In genomic region chr16:55971735-55972615, GRCm38 (mm10) we compare ENCODE assay signal across 19 mouse cellular contexts. TPM values are rescaled to one million over a fixed set of nuclear protein-coding genes. Genes with fewer than 3 reads are reported as not detected.
A peak's percentile ranks its signal among the peaks of the same experiment; 100 is the strongest.
DNase-seq lines count a peak whose midpoint lies in the region; ATAC-seq and TF ChIP-seq lines count a peak whose summit lies in the region.
"Had no signal": no experiment of that assay in that cellular context is flagged by ENCODE, and none has a peak within 500 bp of the region (broad histone marks: within the 10 kb centered on the region; RNA-seq: fewer than 3 reads in every experiment).

No protein-coding gene starts in this region.

- no peak overlapping the region for H3K9ac ChIP-seq in lung, embryonic 14.5 days
- H3K9ac ChIP-seq in ES-Bruce4 (ENCODE audit: low read depth, poor library complexity, severe bottlenecking), result peak overlapping the region; percentile 37; the same call in 1 of the 2 replicates
- H3K9ac ChIP-seq in embryonic facial prominence, embryonic 15.5 days, result no peak overlapping the region
- no peak overlapping the region for H3K9ac ChIP-seq in stomach, embryonic 15.5 days
- H3K9ac ChIP-seq: hindbrain, embryonic 14.5 days; limb, embryonic 13.5 days; neural tube, embryonic 12.5 days had no signal

- intact Hi-C loops in gastrocnemius, postnatal 36 days (cut with DNase I), result loop anchor here (5.0 kb wide), 1 partner anchor 55 kb away; the partner anchor contains the start of gene Pcnp

- TF ChIP-seq CTCF in lung, embryonic 14.5 days (IDR thresholded peaks at IDR 0.05; ENCODE audit: low read depth), result no peak
- TF ChIP-seq CTCF in ES-Bruce4 (IDR thresholded peaks at IDR 0.05; ENCODE audit: low read depth, low read length), result no peak

- H3K36me3 ChIP-seq in lung, embryonic 14.5 days (ENCODE audit: insufficient read depth), result peaks cover 49% of the 10 kb centered on the region
- peaks cover 54% of the 10 kb centered on the region for H3K36me3 ChIP-seq in ES-Bruce4 (ENCODE audit: control insufficient read depth, insufficient read depth, low read length, poor library complexity, severe bottlenecking)
- peaks cover 37% of the 10 kb centered on the region for H3K36me3 ChIP-seq in embryonic facial prominence, embryonic 15.5 days
- peaks cover 22% of the 10 kb centered on the region for H3K36me3 ChIP-seq in stomach, embryonic 15.5 days

- no peak for ATAC-seq in lung, embryonic 14.5 days (ENCODE audit: insufficient read depth)
- no peak for ATAC-seq in embryonic facial prominence, embryonic 15.5 days (ENCODE audit: insufficient number of reproducible peaks, low FRiP score, low TSS enrichment, low read depth)
- no peak for ATAC-seq in stomach, embryonic 15.5 days (ENCODE audit: insufficient read depth, low FRiP score, low read depth)

- DNase-seq in lung, embryonic 14.5 days, result peak; percentile 35
- DNase-seq in lung, postnatal 14 days, result no peak
- no peak for DNase-seq in thymus, adult 18-20 months
- DNase-seq in gastrocnemius, postnatal 36 days, result no peak
- DNase-seq: cerebellum, adult 9-10 months; embryo, embryonic 11 days; heart, postnatal 10 days; kidney, adult 18-20 months; lung, postnatal 36 days; spleen, adult 18-20 months; thymus, adult 2 months had no signal

- no peak overlapping the region for H3K27ac ChIP-seq in lung, embryonic 14.5 days (ENCODE audit: low read depth)
- peak overlapping the region; percentile 84 for H3K27ac ChIP-seq in ES-Bruce4 (ENCODE audit: insufficient read depth, low read length)
- peak overlapping the region; percentile 95; the same call in 1 of the 2 replicates for H3K27ac ChIP-seq in embryonic facial prominence, embryonic 15.5 days (replicated peaks)
- no peak overlapping the region for H3K27ac ChIP-seq in stomach, embryonic 15.5 days
- H3K27ac ChIP-seq: neural tube, embryonic 12.5 days had no signal

- H3K4me2 ChIP-seq in lung, embryonic 14.5 days, result peak overlapping the region; percentile 83
- no peak overlapping the region for H3K4me2 ChIP-seq in embryonic facial prominence, embryonic 15.5 days (replicated peaks)
- H3K4me2 ChIP-seq in stomach, embryonic 15.5 days, result peak overlapping the region; percentile 59; the same call in 1 of the 2 replicates

- no peaks in the 10 kb centered on the region for H3K9me3 ChIP-seq in lung, embryonic 14.5 days (ENCODE audit: low read depth, low read length)
- no peaks in the 10 kb centered on the region for H3K9me3 ChIP-seq in ES-Bruce4 (replicated peaks; ENCODE audit: control insufficient read depth, insufficient read depth, low read length, poor library complexity, severe bottlenecking)
- no peaks in the 10 kb centered on the region for H3K9me3 ChIP-seq in embryonic facial prominence, embryonic 15.5 days (replicated peaks)
- no peaks in the 10 kb centered on the region for H3K9me3 ChIP-seq in stomach, embryonic 15.5 days
- H3K9me3 ChIP-seq: G1E; limb, embryonic 13.5 days; midbrain, embryonic 12.5 days; neural tube, embryonic 12.5 days had no signal

- H3K27me3 ChIP-seq in lung, embryonic 14.5 days (ENCODE audit: insufficient read depth, low read length), result no peaks in the 10 kb centered on the region
- no peaks in the 10 kb centered on the region for H3K27me3 ChIP-seq in ES-Bruce4 (ENCODE audit: control insufficient read depth, insufficient read depth, low read length, poor library complexity, severe bottlenecking)
- no peaks in the 10 kb centered on the region for H3K27me3 ChIP-seq in embryonic facial prominence, embryonic 15.5 days
- no peaks in the 10 kb centered on the region for H3K27me3 ChIP-seq in stomach, embryonic 15.5 days (replicated peaks)
- H3K27me3 ChIP-seq: limb, embryonic 13.5 days; midbrain, embryonic 12.5 days; neural tube, embryonic 12.5 days had no signal

- TF ChIP-seq POLR2A in ES-Bruce4 (IDR thresholded peaks at IDR 0.05; ENCODE audit: insufficient read depth, low read length), result no peak

- H3K4me3 ChIP-seq in lung, embryonic 14.5 days (ENCODE audit: low read depth, low read length), result no peak overlapping the region
- no peak overlapping the region for H3K4me3 ChIP-seq in ES-Bruce4 (ENCODE audit: low read depth, low read length)
- H3K4me3 ChIP-seq in embryonic facial prominence, embryonic 15.5 days (replicated peaks), result no peak overlapping the region
- H3K4me3 ChIP-seq in stomach, embryonic 15.5 days (replicated peaks), result no peak overlapping the region

- TF ChIP-seq EP300 in ES-Bruce4 (IDR thresholded peaks at IDR 0.05; ENCODE audit: insufficient read depth, low read depth, low read length), result no peak

- peaks cover 6% of the 10 kb centered on the region; the same call in 1 of the 2 replicates for H3K4me1 ChIP-seq in lung, embryonic 14.5 days (ENCODE audit: insufficient read depth)
- no peaks in the 10 kb centered on the region for H3K4me1 ChIP-seq in ES-Bruce4 (ENCODE audit: control insufficient read depth, insufficient read depth, low read length)
- peaks cover 38% of the 10 kb centered on the region for H3K4me1 ChIP-seq in embryonic facial prominence, embryonic 15.5 days
- peaks cover 13% of the 10 kb centered on the region; the same call in 1 of the 2 replicates for H3K4me1 ChIP-seq in stomach, embryonic 15.5 days

- 75% methylated on average over 6 of the region's 6 CpGs for WGBS in lung, embryonic 14.5 days
- WGBS in embryonic facial prominence, embryonic 15.5 days, result 71% methylated on average over 6 of the region's 6 CpGs
- 78% methylated on average over 6 of the region's 6 CpGs for WGBS in stomach, embryonic 15.5 days

RNA-seq across cellular contexts. Expression of gene Zbtb11, which starts 1.7 kb away (rescaled TPM):
- 21.0 and 22.1 TPM in 2 replicates for polyA plus RNA-seq in lung, embryonic 14.5 days (2014; fragmentation: Nextera tagmentation; extraction: Ambion mirVana)
- 19.6 and 20.5 TPM in 2 replicates for polyA plus RNA-seq in ES-Bruce4 (2011; ENCODE audit: insufficient read depth, insufficient read length, low read depth, missing spikeins)
- 19.1 TPM in 2 replicates for polyA plus RNA-seq in embryonic facial prominence, embryonic 15.5 days (2015; fragmentation: Nextera tagmentation; extraction: Ambion mirVana)
- polyA plus RNA-seq in stomach, embryonic 15.5 days (2015; fragmentation: Nextera tagmentation; extraction: Ambion mirVana), result 18.9 and 19.0 TPM in 2 replicates
- total RNA-seq in gastrocnemius, postnatal 36 days (2021), result 1 to 10 TPM; 9.1 to 9.6 TPM

RNA-seq across cellular contexts. Expression of gene Rpl24, which starts 5.9 kb away (rescaled TPM):
- polyA plus RNA-seq in lung, embryonic 14.5 days (2014; fragmentation: Nextera tagmentation; extraction: Ambion mirVana), result 845 and 899 TPM in 2 replicates
- 1,642 and 1,799 TPM in 2 replicates for polyA plus RNA-seq in ES-Bruce4 (2011; ENCODE audit: insufficient read depth, insufficient read length, low read depth, missing spikeins)
- 716 and 747 TPM in 2 replicates for polyA plus RNA-seq in embryonic facial prominence, embryonic 15.5 days (2015; fragmentation: Nextera tagmentation; extraction: Ambion mirVana)
- polyA plus RNA-seq in stomach, embryonic 15.5 days (2015; fragmentation: Nextera tagmentation; extraction: Ambion mirVana), result 622 and 754 TPM in 2 replicates
- 100 to 1,000 TPM; 498 to 600 TPM for total RNA-seq in gastrocnemius, postnatal 36 days (2021)

RNA-seq across cellular contexts. Expression of gene Cep97, which starts 37.3 kb away (rescaled TPM):
- polyA plus RNA-seq in lung, embryonic 14.5 days (2014; fragmentation: Nextera tagmentation; extraction: Ambion mirVana), result 11.9 and 14.0 TPM in 2 replicates
- polyA plus RNA-seq in ES-Bruce4 (2011; ENCODE audit: insufficient read depth, insufficient read length, low read depth, missing spikeins), result 14.6 and 20.6 TPM in 2 replicates
- 11.1 and 12.0 TPM in 2 replicates for polyA plus RNA-seq in embryonic facial prominence, embryonic 15.5 days (2015; fragmentation: Nextera tagmentation; extraction: Ambion mirVana)
- polyA plus RNA-seq in stomach, embryonic 15.5 days (2015; fragmentation: Nextera tagmentation; extraction: Ambion mirVana), result 7.1 and 7.5 TPM in 2 replicates
- total RNA-seq in gastrocnemius, postnatal 36 days (2021), result 1 to 10 TPM; 4.4 to 5.1 TPM

RNA-seq across cellular contexts. Expression of gene Pcnp, which starts 57.6 kb away (rescaled TPM):
- polyA plus RNA-seq in lung, embryonic 14.5 days (2014; fragmentation: Nextera tagmentation; extraction: Ambion mirVana), result 231 and 252 TPM in 2 replicates
- polyA plus RNA-seq in ES-Bruce4 (2011; ENCODE audit: insufficient read depth, insufficient read length, low read depth, missing spikeins), result 248 and 256 TPM in 2 replicates
- polyA plus RNA-seq in embryonic facial prominence, embryonic 15.5 days (2015; fragmentation: Nextera tagmentation; extraction: Ambion mirVana), result 211 and 218 TPM in 2 replicates
- polyA plus RNA-seq in stomach, embryonic 15.5 days (2015; fragmentation: Nextera tagmentation; extraction: Ambion mirVana), result 222 and 227 TPM in 2 replicates
- 10 to 100 TPM; 44.4 to 51.0 TPM for total RNA-seq in gastrocnemius, postnatal 36 days (2021)

Comparison
In these comparisons a context has a peak if more than half of its experiments do, and no peak if none do; other contexts are left out.
1. H3K27ac ChIP-seq: peak in ES-Bruce4 (single experiment) and embryonic facial prominence, embryonic 15.5 days (single experiment); none in lung, embryonic 14.5 days (single experiment) and stomach, embryonic 15.5 days (single experiment).